Mouse (Mus musculus) heart, postnatal 0 days (tissue): ENCODE data around the gene Tmtc1. TPM values are rescaled to one million over a fixed set of nuclear protein-coding genes. Genes with fewer than 3 reads are reported as not detected.

Experiments used
- ATAC-seq: fragments of 200-750 bp; cut with Nextera tagmentation; 2 replicates; pipeline ENCODE4 v1.8.0; 2017; ENCODE audit warnings: low read depth, moderate number of reproducible peaks, moderate library complexity; ENCODE audit not compliant: insufficient read depth
- DNase-seq: peaks from one replicate; pipeline ENCODE4 v3.0.0-alpha.2; 2016; ENCODE audit warnings: low spot score
- H3K27ac ChIP-seq: fragments of 300-500 bp; sonication (generic); 2 replicates; pipeline ENCODE4 v1.5.1; 2014; ENCODE audit warnings: low read depth, mild to moderate bottlenecking
- H3K27me3 ChIP-seq: fragments of 300-500 bp; sonication (generic); 2 replicates; pipeline ENCODE4 v1.6.1; 2014; ENCODE audit warnings: low read length, mixed read lengths; ENCODE audit not compliant: control insufficient read depth, insufficient read depth
- H3K36me3 ChIP-seq: fragments of 300-500 bp; sonication (generic); replicated peaks from 2 replicates; pipeline ENCODE4 v1.6.1; 2014; ENCODE audit warnings: low read length, mixed read lengths; ENCODE audit not compliant: control insufficient read depth, insufficient read depth
- H3K4me1 ChIP-seq: fragments of 300-500 bp; sonication (generic); 2 replicates; pipeline ENCODE4 v1.6.1; 2014; ENCODE audit warnings: antibody characterized with exemption; ENCODE audit not compliant: control insufficient read depth, insufficient read depth
- H3K4me2 ChIP-seq: fragments of 300-500 bp; sonication (generic); 2 replicates; pipeline ENCODE4 v1.6.1; 2014; ENCODE audit warnings: low read depth, mild to moderate bottlenecking, low read length, moderate library complexity
- H3K4me3 ChIP-seq: fragments of 300-500 bp; sonication (generic); 2 replicates; pipeline ENCODE4 v1.5.1; 2014; ENCODE audit warnings: low read depth, low read length
- H3K9ac ChIP-seq: fragments of 300-500 bp; sonication (generic); replicated peaks from 2 replicates; pipeline ENCODE4 v1.6.1; 2014; ENCODE audit warnings: low read depth, low read length, mixed read lengths
- H3K9me3 ChIP-seq: fragments of 300-500 bp; sonication (generic); replicated peaks from 2 replicates; pipeline ENCODE4 v1.6.1; 2016; ENCODE audit warnings: low read length; ENCODE audit not compliant: control insufficient read depth
- CTCF ChIP-seq: IDR thresholded peaks from 2 replicates; pipeline ENCODE4 v1.5.1; 2016; ENCODE audit warnings: antibody characterized with exemption, control low read depth, low read depth
- EP300 ChIP-seq: IDR thresholded peaks from 2 replicates; pipeline ENCODE4 v1.6.1; 2016; ENCODE audit warnings: antibody characterized with exemption, low read depth
- WGBS: fragments of 180-500 bp; shearing (Covaris S2); extraction: QIAGEN DNeasy Blood & Tissue Kit; methylation state at CpG from one replicate; pipeline ENCODE4 v1.1.7; 2014; 5-methylcytosine and 5-hydroxymethylcytosine counted together
- polyA plus RNA-seq: library from polyadenylated mRNA; unstranded; fragments of >200 nt; fragmentation: Nextera tagmentation; extraction: Ambion mirVana; gene quantifications from 2 replicates; pipeline ENCODE4 v1.2.1, GENCODE M21; 2015
- total RNA-seq: library from RNA; depleted of rRNA; stranded (reverse); fragments of >200 nt; gene quantifications from 2 replicates; pipeline ENCODE4 v1.2.3, GENCODE M21; 2014; ENCODE audit warnings: low replicate concordance

Tmtc1 gene
- total and polyA plus RNA-seq, 2 experiments from 2014 or later, result 2.5 to 28.9 TPM

DNA sequence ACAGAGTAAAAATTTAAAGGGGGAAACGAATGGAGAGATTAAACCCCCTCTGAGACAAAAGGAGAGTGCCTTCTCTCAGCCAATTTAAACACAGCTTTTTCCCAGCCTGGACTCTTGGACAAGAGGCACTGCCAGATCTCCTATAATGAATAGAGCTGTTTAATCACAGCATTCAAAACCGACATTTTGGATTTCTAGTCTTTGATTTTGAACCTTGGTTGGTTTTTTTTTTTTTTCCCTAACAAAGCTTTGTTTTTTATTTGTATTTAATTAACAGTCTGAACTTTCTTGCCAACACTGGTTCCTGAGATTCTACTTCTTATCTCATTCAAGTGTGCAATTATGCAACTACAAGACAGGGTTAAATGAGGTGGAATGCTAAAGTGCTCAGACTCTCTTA lies 133.2 kb downstream of the Tmtc1 start:
- Histone ChIP-seq H3K36me3 (no peaks in the 10 kb centered on the region), H3K27ac (no peak overlapping the region), H3K27me3 (no peaks in the 10 kb centered on the region), H3K4me1 (no peaks in the 10 kb centered on the region), H3K9ac (no peak overlapping the region), H3K4me2 (no peak overlapping the region), H3K9me3 (no peaks in the 10 kb centered on the region), H3K4me3 (no peak overlapping the region)
- TF ChIP-seq EP300, result no peak
- no peak for TF ChIP-seq CTCF
- ATAC-seq, result no peak
- 30% methylated on average over 2 of the region's 2 CpGs for WGBS
- peak; percentile 18 for DNase-seq

DNA sequence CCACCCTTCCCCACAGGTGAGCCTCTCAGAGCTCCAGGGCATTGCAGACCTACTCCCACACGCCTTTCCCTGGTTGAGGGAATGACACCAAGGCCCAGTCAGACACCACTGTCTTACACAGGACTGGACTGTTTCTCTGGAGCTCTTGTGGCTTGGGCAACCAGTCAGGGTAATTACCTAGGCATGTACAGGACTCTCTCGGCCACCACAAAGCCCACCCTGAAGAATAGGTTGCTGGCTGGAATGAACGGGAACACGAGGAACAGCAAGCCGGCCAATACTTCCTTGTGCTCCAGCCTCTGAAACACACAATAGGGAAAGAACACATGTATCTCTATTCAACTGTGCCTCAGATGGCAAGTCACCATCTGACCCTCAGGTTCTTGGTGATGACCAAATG lies 138.4 kb downstream of the Tmtc1 start:
- ATAC-seq, result no peak
- Histone ChIP-seq H3K4me2 (no peak overlapping the region), H3K9me3 (no peaks in the 10 kb centered on the region), H3K27me3 (no peaks in the 10 kb centered on the region), H3K9ac (no peak overlapping the region), H3K36me3 (no peaks in the 10 kb centered on the region), H3K27ac (no peak overlapping the region), H3K4me1 (no peaks in the 10 kb centered on the region), H3K4me3 (no peak overlapping the region)
- TF ChIP-seq EP300, result no peak
- TF ChIP-seq CTCF, result no peak
- DNase-seq, result no peak
- WGBS, result 84% methylated on average over 5 of the region's 5 CpGs

DNA sequence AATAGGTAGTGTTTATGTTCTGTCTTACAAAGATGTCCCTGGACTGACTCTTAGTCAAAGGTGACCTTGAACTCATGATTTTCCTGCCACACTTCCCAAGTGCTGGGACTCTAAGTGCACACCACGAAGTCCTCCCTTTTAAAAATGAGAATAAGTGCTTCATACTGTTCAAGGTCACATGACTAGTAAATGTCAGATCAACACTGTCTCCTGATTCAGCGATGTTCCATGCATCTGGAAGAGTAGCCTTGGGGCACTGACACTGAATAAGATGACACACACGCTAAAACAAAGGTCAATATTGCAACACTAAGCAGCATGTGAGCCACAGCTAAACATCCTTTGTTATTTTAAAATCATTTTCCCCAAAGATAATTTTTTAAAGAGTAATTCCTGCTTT lies 139.0 kb downstream of the Tmtc1 start:
- ATAC-seq (no peak), DNase-seq (no peak)
- no peak overlapping the region for H3K9ac ChIP-seq
- H3K4me2 ChIP-seq, result no peak overlapping the region
- H3K27ac ChIP-seq, result no peak overlapping the region
- no peak overlapping the region for H3K4me3 ChIP-seq
- no peaks in the 10 kb centered on the region for H3K27me3 ChIP-seq
- TF ChIP-seq CTCF (no peak), EP300 (no peak)
- no peaks in the 10 kb centered on the region for H3K4me1 ChIP-seq
- no peaks in the 10 kb centered on the region for H3K36me3 ChIP-seq
- WGBS, result 66% methylated on average over 3 of the region's 3 CpGs
- no peaks in the 10 kb centered on the region for H3K9me3 ChIP-seq

DNA sequence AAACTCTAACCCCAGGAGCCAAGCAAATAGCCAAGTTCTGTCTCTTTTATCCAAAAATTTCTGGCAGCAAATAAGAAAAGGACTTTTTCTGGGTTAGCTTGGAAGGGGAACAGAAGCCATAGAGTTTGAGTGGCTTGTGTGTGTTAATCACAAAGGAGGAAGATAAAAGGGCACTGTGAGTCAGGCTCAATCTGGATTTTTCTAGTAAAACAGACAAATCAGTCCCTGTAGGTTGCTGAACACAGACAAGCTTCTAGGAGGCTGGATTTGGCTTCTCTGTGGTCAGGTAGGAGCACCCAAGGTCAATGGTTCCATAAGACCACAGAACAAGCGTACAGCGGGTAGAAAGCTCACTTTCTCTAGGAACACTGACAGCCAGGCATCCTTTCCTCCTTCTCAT lies 141.9 kb downstream of the Tmtc1 start:
- TF ChIP-seq CTCF (no peak), EP300 (no peak)
- WGBS, result 88% methylated on average over 2 of the region's 2 CpGs
- no peak for ATAC-seq

DNA sequence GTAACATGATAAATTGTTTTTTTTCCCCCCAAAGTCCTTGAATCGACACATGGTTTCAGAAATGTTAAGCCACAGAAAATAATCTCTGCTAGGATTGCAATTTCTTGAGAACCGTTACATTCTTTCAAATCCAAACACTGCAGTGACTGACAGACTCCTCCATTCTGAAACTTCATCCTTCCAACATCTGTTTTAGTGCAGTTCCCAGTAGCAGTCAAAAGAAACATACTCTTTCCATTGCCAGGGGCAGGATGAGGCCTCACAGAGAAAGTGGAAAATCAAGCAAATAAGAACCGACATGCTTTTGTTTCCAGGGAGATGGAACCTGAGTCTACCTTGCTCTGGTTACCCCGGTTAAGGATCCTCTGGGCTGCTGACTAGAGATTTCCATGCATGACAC lies 147.1 kb downstream of the Tmtc1 start:
- Histone ChIP-seq H3K4me1 (no peaks in the 10 kb centered on the region), H3K9ac (no peak overlapping the region), H3K27ac (no peak overlapping the region), H3K36me3 (no peaks in the 10 kb centered on the region; the same call in none of the 2 replicates), H3K9me3 (no peaks in the 10 kb centered on the region), H3K4me3 (no peak overlapping the region), H3K4me2 (no peak overlapping the region), H3K27me3 (no peaks in the 10 kb centered on the region)
- ATAC-seq, result no peak
- TF ChIP-seq EP300 (no peak), CTCF (no peak)
- 65% methylated on average over 4 of the region's 4 CpGs for WGBS
- no peak for DNase-seq

More for the DNA sequence above, 141.9 kb downstream of the Tmtc1 start:
- Histone ChIP-seq H3K9ac (no peak overlapping the region), H3K4me2 (no peak overlapping the region), H3K36me3 (no peaks in the 10 kb centered on the region; the same call in 1 of the 2 replicates), H3K4me3 (no peak overlapping the region), H3K4me1 (no peaks in the 10 kb centered on the region), H3K27me3 (no peaks in the 10 kb centered on the region), H3K27ac (no peak overlapping the region), H3K9me3 (no peaks in the 10 kb centered on the region)
- no peak for DNase-seq

DNA sequence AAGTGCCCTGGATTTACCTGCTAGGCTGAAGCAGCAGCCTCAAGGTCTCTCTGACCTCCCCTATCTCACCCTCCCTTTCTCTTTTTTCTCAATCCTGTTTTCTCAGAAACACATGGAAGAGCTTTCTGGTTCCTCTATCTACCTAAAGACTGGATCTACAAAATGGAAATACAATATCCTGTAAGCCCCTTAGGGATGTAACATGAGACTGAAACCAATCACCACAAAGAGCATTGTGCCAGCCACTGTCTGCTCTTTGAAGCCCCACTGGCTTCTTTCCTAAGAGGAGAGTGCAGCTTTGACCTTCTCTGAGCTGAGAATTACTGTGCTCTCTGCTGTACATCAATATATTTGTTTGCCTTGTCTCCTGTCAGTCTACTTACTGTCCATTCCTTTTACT lies 147.8 kb downstream of the Tmtc1 start:
- no peak overlapping the region for H3K4me3 ChIP-seq
- no peaks in the 10 kb centered on the region for H3K27me3 ChIP-seq
- TF ChIP-seq CTCF, result no peak
- TF ChIP-seq EP300, result no peak
- no peaks in the 10 kb centered on the region for H3K9me3 ChIP-seq
- DNase-seq (no peak), ATAC-seq (no peak)
- H3K27ac ChIP-seq, result no peak overlapping the region
- H3K9ac ChIP-seq, result no peak overlapping the region
- H3K4me1 ChIP-seq, result no peaks in the 10 kb centered on the region
- no peaks in the 10 kb centered on the region; the same call in none of the 2 replicates for H3K36me3 ChIP-seq
- no peak overlapping the region for H3K4me2 ChIP-seq
